Mouse (Mus musculus): ENCODE data around the gene Banp.

- TF ChIP-seq CTCF (IDR thresholded peaks at IDR 0.05; ENCODE audit: extremely low read depth, insufficient read depth, insufficient read length, insufficient replicate concordance) (no peak), POLR2A (IDR thresholded peaks at IDR 0.05; ENCODE audit: low read depth, low read length) (no peak)
Measured at GRCm38 (mm10) chr8:121955825-121956500, 6.4 kb downstream of the Banp start.
